Mouse (Mus musculus) neural tube, embryonic 12.5 days (tissue): ENCODE results near the gene Klc2. TPM values are rescaled to one million over a fixed set of nuclear protein-coding genes. Genes with fewer than 3 reads are reported as not detected.

Experiments used
- polyA plus RNA-seq: library from polyadenylated mRNA; unstranded; fragments of >200 nt; fragmentation: Nextera tagmentation; extraction: Ambion mirVana; gene quantifications from 2 replicates; pipeline ENCODE4 v1.2.1, GENCODE M21; 2016

Klc2 gene
- polyA plus RNA-seq, 1 experiment from 2014 or later: 62.6 TPM

Other genes starting within 250 kb of the Klc2 start
- gene Actn3, start 240.7 kb downstream of the Klc2 start, polyA plus RNA-seq: 3.3 TPM in 2 replicates
- 21.4 and 22.1 TPM in 2 replicates for gene Zdhhc24, start 239.9 kb downstream of the Klc2 start, polyA plus RNA-seq
- 8.1 and 10.5 TPM in 2 replicates for gene Bbs1, start 211.9 kb downstream of the Klc2 start, polyA plus RNA-seq
- gene Dpp3, start 190.3 kb downstream of the Klc2 start, polyA plus RNA-seq: 167 and 171 TPM in 2 replicates
- gene Peli3, start 175.4 kb downstream of the Klc2 start, polyA plus RNA-seq: 4.9 and 6.5 TPM in 2 replicates
- gene Mrpl11, start 156.4 kb downstream of the Klc2 start, polyA plus RNA-seq: 126 and 132 TPM in 2 replicates
- 0.06 and 0.08 TPM in 2 replicates for gene Npas4, start 128.2 kb downstream of the Klc2 start, polyA plus RNA-seq
- gene Slc29a2, start 94.7 kb downstream of the Klc2 start, polyA plus RNA-seq: 6.1 and 6.2 TPM in 2 replicates
- 48.2 and 50.0 TPM in 2 replicates for gene B4gat1, start 79.7 kb downstream of the Klc2 start, polyA plus RNA-seq
- 2.4 and 3.4 TPM in 2 replicates for gene AC124502.3, start 79.7 kb downstream of the Klc2 start, polyA plus RNA-seq
- 58.7 TPM in 2 replicates for gene Brms1, start 77.2 kb downstream of the Klc2 start, polyA plus RNA-seq
- 2.0 and 2.5 TPM in 2 replicates for gene Rin1, start 68.1 kb downstream of the Klc2 start, polyA plus RNA-seq
- 22.9 and 26.3 TPM in 2 replicates for gene Cd248, start 50.5 kb downstream of the Klc2 start, polyA plus RNA-seq
- 2.5 and 2.8 TPM in 2 replicates for gene Tmem151a, start 33.0 kb downstream of the Klc2 start, polyA plus RNA-seq
- 66.3 and 69.1 TPM in 2 replicates for gene Yif1a, start 30.0 kb downstream of the Klc2 start, polyA plus RNA-seq
- gene Cnih2, start 20.0 kb downstream of the Klc2 start, polyA plus RNA-seq: 231 and 236 TPM in 2 replicates
- gene Rab1b, start 11.5 kb downstream of the Klc2 start, polyA plus RNA-seq: 245 and 247 TPM in 2 replicates
- gene Pacs1, start 154.6 kb upstream of the Klc2 start, polyA plus RNA-seq: 28.9 and 35.0 TPM in 2 replicates
- gene Sf3b2, start 176.9 kb upstream of the Klc2 start, polyA plus RNA-seq: 351 and 381 TPM in 2 replicates
- 18.6 and 19.4 TPM in 2 replicates for gene Gal3st3, start 179.8 kb upstream of the Klc2 start, polyA plus RNA-seq
- gene Catsper1, start 217.2 kb upstream of the Klc2 start, polyA plus RNA-seq: not detected in 2 replicates
- 3.9 and 4.1 TPM in 2 replicates for gene Cst6, start 231.0 kb upstream of the Klc2 start, polyA plus RNA-seq
- gene Eif1ad, start 248.2 kb upstream of the Klc2 start, polyA plus RNA-seq: 69.7 and 70.9 TPM in 2 replicates
- 344 and 354 TPM in 2 replicates for gene Banf1, start 248.6 kb upstream of the Klc2 start, polyA plus RNA-seq